Mouse (Mus musculus): Measurements from ENCODE around the gene Slc9a3r1.

Gene Slc9a3r1

GRCm38 (mm10) chr11:115224889-115225288 lies 61.7 kb downstream of the Slc9a3r1 start:
- DNase-seq (ENCODE audit: low spot score in 2 of 2) = peak; percentile 70 to 92

GRCm38 (mm10) chr11:115225301-115225700 lies 62.2 kb downstream of the Slc9a3r1 start:
- no peak for DNase-seq (ENCODE audit: low spot score in 2 of 2)

GRCm38 (mm10) chr11:115226811-115227491 lies 63.8 kb downstream of the Slc9a3r1 start:
- peak; percentile 47 to 52 for DNase-seq (ENCODE audit: low spot score in 2 of 2)

- no peak for DNase-seq (ENCODE audit: low spot score in 2 of 2)
These were observed 64.5 kb downstream of the Slc9a3r1 start for GRCm38 (mm10) chr11:115227640-115228039.

- no peak for DNase-seq (ENCODE audit: low spot score in 2 of 2)
These were observed 65.3 kb downstream of the Slc9a3r1 start for GRCm38 (mm10) chr11:115228430-115228829.

- DNase-seq (ENCODE audit: low spot score in 2 of 2) = no peak
These were observed 66.1 kb downstream of the Slc9a3r1 start for GRCm38 (mm10) chr11:115229021-115229930.

All from thymus, postnatal 10 days (tissue).